Mouse (Mus musculus) neural tube, embryonic 15.5 days (tissue): ENCODE results near the gene Rheb. TPM values are rescaled to one million over a fixed set of nuclear protein-coding genes. Genes with fewer than 3 reads are reported as not detected.
"Not testable (repeated sequence)": the region's sequence is repeated elsewhere in the genome, so short reads cannot be mapped to it uniquely, and the experiment has no call there.

Experiments used
- ATAC-seq: fragments of 200-750 bp; cut with Nextera tagmentation; 2 replicates; pipeline ENCODE4 v1.8.0; 2017; ENCODE audit warnings: mild to moderate bottlenecking, moderate TSS enrichment, moderate library complexity; ENCODE audit not compliant: low FRiP score
- H3K27ac ChIP-seq: fragments of 300-500 bp; sonication (generic); replicated peaks from 2 replicates; pipeline ENCODE4 v1.5.1; 2015; ENCODE audit warnings: mild to moderate bottlenecking, inconsistent platforms
- H3K27me3 ChIP-seq: fragments of 300-500 bp; sonication (generic); replicated peaks from 2 replicates; pipeline ENCODE4 v1.6.1; 2015; ENCODE audit warnings: inconsistent platforms
- H3K36me3 ChIP-seq: fragments of 300-500 bp; sonication (generic); 2 replicates; pipeline ENCODE4 v1.6.1; 2015; ENCODE audit warnings: inconsistent platforms
- H3K4me1 ChIP-seq: fragments of 300-500 bp; sonication (generic); 2 replicates; pipeline ENCODE4 v1.6.1; 2015; ENCODE audit warnings: inconsistent platforms
- H3K4me2 ChIP-seq: fragments of 300-500 bp; sonication (generic); 2 replicates; pipeline ENCODE4 v1.6.1; 2015; ENCODE audit warnings: inconsistent platforms, mild to moderate bottlenecking, moderate library complexity
- H3K4me3 ChIP-seq: fragments of 300-500 bp; sonication (generic); replicated peaks from 2 replicates; pipeline ENCODE4 v1.5.1; 2015; ENCODE audit warnings: mild to moderate bottlenecking, inconsistent platforms
- H3K9ac ChIP-seq: fragments of 300-500 bp; sonication (generic); replicated peaks from 2 replicates; pipeline ENCODE4 v1.6.1; 2015; ENCODE audit warnings: mild to moderate bottlenecking, inconsistent platforms
- H3K9me3 ChIP-seq: fragments of 300-500 bp; sonication (generic); replicated peaks from 2 replicates; pipeline ENCODE4 v1.6.1; 2016; ENCODE audit warnings: inconsistent platforms
- WGBS: fragments of 180-500 bp; shearing (Covaris S2); methylation state at CpG from one replicate; pipeline ENCODE4 v1.1.7; 2015; ENCODE audit warnings: mixed read lengths; 5-methylcytosine and 5-hydroxymethylcytosine counted together
- polyA plus RNA-seq: library from polyadenylated mRNA; unstranded; fragments of >200 nt; fragmentation: Nextera tagmentation; extraction: Ambion mirVana; gene quantifications from 2 replicates; pipeline ENCODE4 v1.2.1, GENCODE M21; 2015

Gene Rheb
- polyA plus RNA-seq, 1 experiment from 2014 or later: 258 TPM

DNA sequence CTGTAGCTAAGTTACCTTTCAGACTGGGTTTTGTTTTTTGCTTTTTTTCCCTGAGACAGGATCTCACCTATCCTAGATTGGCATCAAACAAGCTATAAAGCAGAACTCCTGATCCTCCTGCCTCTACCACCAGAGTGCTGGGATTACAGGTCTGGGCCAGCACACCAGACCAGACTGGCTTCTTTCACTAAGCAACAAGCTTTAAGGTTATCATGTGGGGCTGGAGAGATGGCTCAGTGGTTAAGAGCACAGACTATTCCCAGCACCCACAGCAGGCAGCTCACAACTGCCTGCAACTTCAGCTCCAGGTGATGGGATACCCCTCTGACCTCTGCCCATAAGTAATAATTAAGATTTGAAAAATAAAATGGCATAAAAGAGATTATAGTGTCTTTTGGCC lies 63.1 kb downstream of the Rheb start:
- H3K4me1 ChIP-seq: peaks cover 13% of the 10 kb centered on the region
- H3K36me3 ChIP-seq: no peaks in the 10 kb centered on the region
- no peak overlapping the region for H3K4me2 ChIP-seq
- H3K9ac ChIP-seq: no peak overlapping the region
- ATAC-seq: no peak
- H3K27ac ChIP-seq: no peak overlapping the region
- no peak overlapping the region for H3K4me3 ChIP-seq
- H3K9me3 ChIP-seq: no peaks in the 10 kb centered on the region
- peaks cover 4% of the 10 kb centered on the region; the same call in 1 of the 2 replicates for H3K27me3 ChIP-seq

DNA sequence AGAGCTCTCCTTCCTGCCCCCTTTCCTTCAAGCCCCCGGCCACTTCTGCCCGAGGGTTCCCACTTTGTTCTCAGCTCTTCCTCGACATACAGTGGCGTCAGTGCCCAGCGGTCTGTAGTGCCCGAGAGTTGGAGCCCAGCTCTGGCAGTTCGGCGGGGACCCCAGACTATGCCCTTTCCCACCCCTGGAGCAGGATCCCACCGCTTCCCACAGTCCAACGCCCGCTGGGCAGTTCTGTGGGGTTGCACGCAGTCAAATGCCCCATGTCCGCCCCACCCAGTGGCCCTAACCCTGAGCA lies 63.6 kb downstream of the Rheb start:
- Histone ChIP-seq H3K27ac (no peak overlapping the region), H3K9ac (no peak overlapping the region)
- ATAC-seq: no peak

DNA sequence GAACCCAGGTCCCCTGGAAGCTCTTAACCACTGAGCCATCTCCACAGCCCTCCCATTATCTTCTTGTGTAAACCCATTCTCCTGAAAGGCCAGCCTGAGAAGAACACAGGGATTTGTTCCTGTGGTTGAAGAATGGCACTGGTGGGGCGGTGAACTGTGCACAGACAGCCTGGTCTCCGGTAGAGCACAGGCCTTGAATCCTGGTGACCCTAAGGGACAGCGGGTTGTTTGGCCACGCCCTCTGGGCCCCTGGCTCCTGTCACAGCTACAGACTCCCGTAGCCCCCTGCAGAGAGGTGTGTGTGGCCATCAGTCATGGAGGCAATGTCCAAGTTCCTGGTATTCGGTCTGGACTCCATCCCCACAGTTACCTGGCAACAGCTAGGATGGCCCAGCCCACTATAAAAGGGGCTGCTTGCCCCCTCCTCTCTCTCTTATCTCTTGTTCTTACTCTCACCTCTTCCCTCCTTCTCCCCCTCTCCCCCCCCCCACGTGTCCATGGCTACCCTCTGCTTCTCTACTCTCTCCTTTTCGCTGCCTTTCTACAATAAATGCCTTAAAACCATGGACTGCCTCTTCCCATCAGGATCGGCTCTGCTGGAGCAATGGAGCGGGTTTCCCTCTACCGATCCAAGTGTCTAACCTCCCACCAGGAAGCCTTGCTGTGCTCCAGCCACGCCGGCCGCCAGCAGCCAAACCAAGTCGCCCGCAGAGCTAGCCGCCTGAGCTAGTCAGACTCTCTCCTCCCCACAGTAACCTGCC lies 64.2 kb downstream of the Rheb start:
- no peak overlapping the region for H3K27ac ChIP-seq
- 20% methylated on average over 17 of the region's 17 CpGs for WGBS
- no peak overlapping the region for H3K4me3 ChIP-seq
- peaks cover 13% of the 10 kb centered on the region for H3K4me1 ChIP-seq
- H3K27me3 ChIP-seq: peaks cover 4% of the 10 kb centered on the region; the same call in 1 of the 2 replicates
- no peaks in the 10 kb centered on the region for H3K9me3 ChIP-seq
- ATAC-seq: no peak
- no peak overlapping the region for H3K9ac ChIP-seq
- no peaks in the 10 kb centered on the region for H3K36me3 ChIP-seq
- H3K4me2 ChIP-seq: peak overlapping the region; percentile 42

More for the DNA sequence above, 63.6 kb downstream of the Rheb start:
- no peaks in the 10 kb centered on the region for H3K36me3 ChIP-seq
- 48% methylated on average over 13 of the region's 13 CpGs for WGBS
- H3K4me3 ChIP-seq: no peak overlapping the region
- peak overlapping the region; percentile 42 for H3K4me2 ChIP-seq
- H3K4me1 ChIP-seq: peaks cover 13% of the 10 kb centered on the region
- peaks cover 4% of the 10 kb centered on the region; the same call in 1 of the 2 replicates for H3K27me3 ChIP-seq
- no peaks in the 10 kb centered on the region for H3K9me3 ChIP-seq

DNA sequence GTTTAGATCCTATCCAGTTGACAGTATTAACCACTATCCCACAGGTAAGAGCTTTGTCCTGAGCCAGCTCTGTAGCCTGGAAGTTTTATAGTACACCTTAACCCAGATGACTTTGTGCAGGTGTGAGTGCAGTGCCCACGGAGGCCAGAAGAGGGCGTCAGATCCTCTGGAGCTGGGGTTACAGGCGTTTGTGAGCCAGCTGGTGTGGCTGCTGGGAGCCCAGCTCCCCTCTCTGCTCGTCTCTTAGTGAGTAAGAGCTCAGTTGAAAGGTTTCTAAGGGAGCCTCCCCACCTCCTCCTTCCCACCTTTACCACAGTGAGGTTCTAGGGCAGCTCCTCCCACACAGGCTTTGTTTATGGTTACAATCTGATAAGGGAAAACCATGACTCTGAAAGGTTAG lies 65.7 kb downstream of the Rheb start:
- H3K27me3 ChIP-seq: peaks cover 4% of the 10 kb centered on the region; the same call in 1 of the 2 replicates
- H3K27ac ChIP-seq: no peak overlapping the region
- no peak for ATAC-seq
- no peaks in the 10 kb centered on the region for H3K36me3 ChIP-seq
- H3K4me1 ChIP-seq: peaks cover 13% of the 10 kb centered on the region
- WGBS: 68% methylated on average over 4 of the region's 4 CpGs
- no peaks in the 10 kb centered on the region for H3K9me3 ChIP-seq
- no peak overlapping the region for H3K9ac ChIP-seq
- H3K4me3 ChIP-seq: no peak overlapping the region
- no peak overlapping the region for H3K4me2 ChIP-seq

DNA sequence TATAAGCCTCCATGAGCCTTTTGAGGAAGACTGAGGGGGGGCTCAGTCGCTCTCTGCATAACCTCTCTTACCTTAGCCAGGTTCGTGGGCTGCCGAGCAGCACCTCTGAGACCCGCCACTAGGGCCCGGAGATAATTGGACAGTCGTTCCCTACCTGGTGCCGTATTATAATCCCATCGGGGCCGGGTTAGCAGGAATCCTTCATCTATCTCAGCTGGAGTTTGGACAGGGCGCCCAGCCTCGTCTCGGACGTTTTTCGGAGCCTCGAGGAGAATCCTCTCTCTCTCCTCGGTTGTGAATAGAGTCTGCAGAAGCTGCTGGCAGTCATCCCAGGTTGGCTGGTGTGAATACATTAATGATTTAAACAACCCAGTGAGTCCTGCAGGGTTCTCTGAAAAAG lies 67.9 kb downstream of the Rheb start:
- not testable (repeated sequence) for H3K27me3 ChIP-seq, H3K4me3 ChIP-seq, H3K9me3 ChIP-seq, H3K4me2 ChIP-seq, H3K36me3 ChIP-seq, H3K4me1 ChIP-seq, H3K27ac ChIP-seq, ATAC-seq, H3K9ac ChIP-seq
- 78% methylated on average over 16 of the region's 16 CpGs for WGBS

DNA sequence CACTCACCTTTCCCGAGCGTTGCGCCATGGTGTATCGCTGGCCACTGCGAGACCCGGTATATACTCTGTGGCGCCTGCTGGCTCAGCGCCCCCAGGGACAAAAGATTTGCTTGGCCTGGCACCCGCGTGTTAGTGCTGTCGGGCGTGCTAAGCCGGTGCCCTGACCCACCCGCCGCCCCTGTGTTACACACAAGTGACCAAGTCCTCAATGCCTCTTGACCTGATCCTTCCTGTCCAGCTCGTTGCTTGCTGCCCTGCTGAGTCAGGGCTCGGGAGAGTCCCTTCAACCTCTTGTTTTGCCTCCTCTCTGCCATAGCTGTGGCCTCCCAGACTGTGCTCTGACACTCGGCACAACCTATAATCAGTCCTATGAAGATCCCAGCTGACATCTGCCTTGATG lies 84.6 kb downstream of the Rheb start, which contains the start of gene Crygn:
Gene Crygn, minus strand, starts transcription at position 193 of the 400 bp plus-strand sequence.
- no peaks in the 10 kb centered on the region for H3K9me3 ChIP-seq
- peaks cover 4% of the 10 kb centered on the region; the same call in 1 of the 2 replicates for H3K27me3 ChIP-seq
- WGBS: 52% methylated on average over 18 of the region's 18 CpGs
- no peak within 1 kb of the TSS for H3K9ac ChIP-seq
- no peak within 1 kb of the TSS for H3K4me3 ChIP-seq
- H3K4me2 ChIP-seq: no peak within 1 kb of the TSS
- H3K36me3 ChIP-seq: no peaks in the 10 kb centered on the region
- H3K4me1 ChIP-seq: no peaks in the 10 kb centered on the region
- H3K27ac ChIP-seq: no peak within 1 kb of the TSS
- ATAC-seq: no peak

DNA sequence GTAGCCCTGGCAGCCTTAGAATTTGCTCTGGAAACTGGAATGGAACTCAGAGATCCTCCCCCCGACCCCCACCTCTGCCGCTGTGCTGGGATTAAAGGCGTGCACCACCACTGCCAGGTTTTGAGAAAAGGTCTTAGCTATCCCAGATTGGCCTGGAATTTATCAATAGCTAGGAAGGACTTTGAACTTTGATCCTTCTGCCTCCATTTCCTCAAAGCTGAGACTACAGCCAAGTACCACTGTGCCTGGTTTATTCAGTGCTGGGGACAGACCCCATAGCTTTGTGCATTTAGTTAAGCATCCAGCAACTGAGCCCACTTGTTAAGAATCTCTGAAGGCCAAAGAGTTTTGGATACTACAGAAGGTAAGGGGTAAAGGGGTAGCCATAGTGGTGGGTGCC lies 85.5 kb downstream of the Rheb start:
- Histone ChIP-seq H3K36me3 (no peaks in the 10 kb centered on the region), H3K27ac (no peak overlapping the region), H3K27me3 (peaks cover 4% of the 10 kb centered on the region; the same call in 1 of the 2 replicates), H3K9me3 (no peaks in the 10 kb centered on the region), H3K9ac (no peak overlapping the region), H3K4me3 (no peak overlapping the region), H3K4me2 (no peak overlapping the region), H3K4me1 (peaks cover 4% of the 10 kb centered on the region)
- 73% methylated on average over 3 of the region's 3 CpGs for WGBS
- no peak for ATAC-seq

Other genes with a start within 250 kb of the Rheb start
- gene Smarcd3, start 218.2 kb downstream of the Rheb start, polyA plus RNA-seq: 111 and 135 TPM in 2 replicates
- 45.6 and 47.5 TPM in 2 replicates for gene Nub1, start 157.1 kb downstream of the Rheb start, polyA plus RNA-seq
- gene Wdr86, start 111.9 kb downstream of the Rheb start, polyA plus RNA-seq: 4.1 and 5.2 TPM in 2 replicates
- 1.5 and 2.0 TPM in 2 replicates for gene Crygn, start 84.6 kb downstream of the Rheb start, polyA plus RNA-seq